Comparison of ENCODE assay signal across 8 mouse cellular contexts in the genomic region with DNA sequence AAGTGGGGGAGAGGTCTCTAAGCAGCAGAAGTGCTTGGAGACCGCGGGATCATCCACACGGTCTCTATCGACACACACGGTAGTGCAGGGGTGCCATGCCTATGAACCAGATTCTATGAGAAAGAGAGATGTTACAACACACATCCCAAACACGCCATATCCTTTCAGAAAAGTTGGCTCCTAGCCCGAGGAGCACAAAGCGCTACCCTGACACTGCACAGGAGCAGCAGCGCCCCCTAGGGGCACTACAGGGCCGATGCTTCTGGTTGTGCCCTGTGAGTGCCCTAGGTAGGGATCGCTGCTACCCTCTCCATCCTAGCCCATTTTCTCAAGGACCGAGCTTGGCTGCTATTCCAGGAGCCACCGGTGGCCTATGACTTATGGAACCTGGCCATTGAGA. TPM values are rescaled to one million over a fixed set of nuclear protein-coding genes. Genes with fewer than 3 reads are reported as not detected.
DNase-seq lines count a peak whose midpoint lies in the region; ATAC-seq lines count a peak whose summit lies in the region.

No protein-coding gene starts in this region.

- no peak overlapping the region for H3K27ac ChIP-seq in embryonic facial prominence, embryonic 11.5 days (replicated peaks; ENCODE audit: low read depth, low read length)

- 34% methylated on average over 13 of the region's 13 CpGs for WGBS in embryonic facial prominence, embryonic 11.5 days

- H3K4me2 ChIP-seq in embryonic facial prominence, embryonic 11.5 days (ENCODE audit: low read depth, low read length): no peak overlapping the region

- H3K9ac ChIP-seq in embryonic facial prominence, embryonic 11.5 days (replicated peaks; ENCODE audit: low read length): no peak overlapping the region

- no peaks in the 10 kb centered on the region for H3K27me3 ChIP-seq in embryonic facial prominence, embryonic 11.5 days (ENCODE audit: control insufficient read depth, insufficient read depth, low read length)

- peak; percentile 23 for DNase-seq in ovary, adult 18-20 months (ENCODE audit: low spot score)
- DNase-seq in ovary, postnatal 10 days (ENCODE audit: low spot score): no peak
- peak; percentile 80 to 84 for DNase-seq in adrenal gland, postnatal 36 days
- DNase-seq in embryonic facial prominence, embryonic 11.5 days (ENCODE audit: low spot score): peak; percentile 61
- peak; percentile 45 to 72 for DNase-seq in heart, postnatal 10 days
- peak; percentile 31 to 74 for DNase-seq in left cerebral cortex, postnatal 10 days (ENCODE audit: extremely low spot score in 1 of 2, low spot score in 2 of 2)
- DNase-seq in testis, postnatal 10 days (ENCODE audit: low spot score): peak; percentile 78

- intact Hi-C loops in heart, postnatal 10 days (cut with DNase I): no loop called here
- intact Hi-C loops in left cerebral cortex, postnatal 10 days (cut with DNase I): no loop called here

- no peak overlapping the region for H3K4me3 ChIP-seq in embryonic facial prominence, embryonic 11.5 days (ENCODE audit: low read depth, low read length)

- H3K4me1 ChIP-seq in embryonic facial prominence, embryonic 11.5 days (ENCODE audit: control insufficient read depth, insufficient read depth, low read length): no peaks in the 10 kb centered on the region

- H3K9me3 ChIP-seq in embryonic facial prominence, embryonic 11.5 days (replicated peaks; ENCODE audit: control insufficient read depth, low read length): no peaks in the 10 kb centered on the region

- ATAC-seq in embryonic facial prominence, embryonic 11.5 days (replicated peaks; ENCODE audit: insufficient number of reproducible peaks, low FRiP score, low TSS enrichment, low read depth): no peak
- ATAC-seq in megakaryocyte-erythroid progenitor cell, adult 5-6 weeks (replicated peaks; ENCODE audit: low FRiP score, low TSS enrichment, poor library complexity, severe bottlenecking): peak; percentile 81

- H3K36me3 ChIP-seq in embryonic facial prominence, embryonic 11.5 days (replicated peaks; ENCODE audit: control insufficient read depth, insufficient read depth, low read depth, low read length): no peaks in the 10 kb centered on the region

RNA-seq across cellular contexts. Expression of gene Ncl, which starts 21.8 kb away (rescaled TPM):
- total RNA-seq in adrenal gland, postnatal 36 days (2021): 100 to 1,000 TPM; 222 to 234 TPM
- polyA plus RNA-seq in embryonic facial prominence, embryonic 11.5 days (2014; fragmentation: Nextera tagmentation; extraction: Ambion mirVana): 391 and 429 TPM in 2 replicates
- total RNA-seq in heart, postnatal 10 days (2021): 100 to 1,000 TPM; 168 to 169 TPM
- total RNA-seq in left cerebral cortex, postnatal 10 days (2021): 100 to 1,000 TPM; 177 to 184 TPM
- total RNA-seq in megakaryocyte-erythroid progenitor cell, adult 5-6 weeks (2014; fragmentation: Nextera tagmentation): 973 and 1,006 TPM in 2 replicates
- total RNA-seq in megakaryocyte-erythroid progenitor cell, adult 5-6 weeks (2017): 1,472 and 1,577 TPM in 2 replicates

RNA-seq across cellular contexts. Expression of gene Nmur1, which starts 45.0 kb away (rescaled TPM):
- total RNA-seq in adrenal gland, postnatal 36 days (2021): not detected
- polyA plus RNA-seq in embryonic facial prominence, embryonic 11.5 days (2014; fragmentation: Nextera tagmentation; extraction: Ambion mirVana): not detected in 2 replicates
- total RNA-seq in heart, postnatal 10 days (2021): not detected
- total RNA-seq in left cerebral cortex, postnatal 10 days (2021): under 1 TPM in 1 of 2 experiments, not detected in 1; 0.63 TPM
- not detected in 2 replicates for total RNA-seq in megakaryocyte-erythroid progenitor cell, adult 5-6 weeks (2014; fragmentation: Nextera tagmentation)
- total RNA-seq in megakaryocyte-erythroid progenitor cell, adult 5-6 weeks (2017): not detected in 2 replicates

RNA-seq across cellular contexts. Expression of gene Tex44, which starts 45.1 kb away (rescaled TPM):
- total RNA-seq in adrenal gland, postnatal 36 days (2021): not detected
- not detected in 2 replicates for polyA plus RNA-seq in embryonic facial prominence, embryonic 11.5 days (2014; fragmentation: Nextera tagmentation; extraction: Ambion mirVana)
- not detected for total RNA-seq in heart, postnatal 10 days (2021)
- total RNA-seq in left cerebral cortex, postnatal 10 days (2021): not detected
- not detected in 2 replicates for total RNA-seq in megakaryocyte-erythroid progenitor cell, adult 5-6 weeks (2014; fragmentation: Nextera tagmentation)
- total RNA-seq in megakaryocyte-erythroid progenitor cell, adult 5-6 weeks (2017): not detected in 2 replicates

Comparison
In these comparisons a context has a peak if more than half of its experiments do, and no peak if none do; other contexts are left out.
1. RNA of gene Ncl, which starts 21.8 kb away (total RNA-seq): 973 to 1,577 TPM in megakaryocyte-erythroid progenitor cell, adult 5-6 weeks; 222 to 234 TPM in adrenal gland, postnatal 36 days, 177 to 184 TPM in left cerebral cortex, postnatal 10 days and 168 to 169 TPM in heart, postnatal 10 days; every median in the first group is over 4 times any median in the second.